Mouse (Mus musculus): Measurements from ENCODE around the gene Pcdh8.

- TF ChIP-seq CTCF (IDR thresholded peaks at IDR 0.05; ENCODE audit: borderline replicate concordance, insufficient read depth, low read depth, low read length) (no peak), POLR2A (IDR thresholded peaks at IDR 0.05; ENCODE audit: borderline replicate concordance, insufficient read depth, low read length) (no peak)
Measured at GRCm38 (mm10) chr14:79785400-79785799, 14.3 kb upstream of the Pcdh8 start.

Measured in cerebellum, adult 2 months (tissue).